Mouse (Mus musculus) G1E (cell line): ENCODE results near the gene Tln2.

Experiments
- CTCF ChIP-seq: IDR thresholded peaks from 2 replicates; pipeline ENCODE4 v1.5.1; 2012; ENCODE audit warnings: low read depth, low read length, inconsistent platforms, mixed read lengths
- GATA1 ChIP-seq: IDR thresholded peaks from 2 replicates; pipeline ENCODE4 v1.6.1; 2012; ENCODE audit warnings: borderline replicate concordance, low read length, inconsistent platforms, mixed read lengths
- POLR2AphosphoS5 ChIP-seq: IDR thresholded peaks from 2 replicates; pipeline ENCODE4 v1.6.1; 2012; ENCODE audit warnings: low read depth, low read length, inconsistent platforms; ENCODE audit not compliant: insufficient replicate concordance
- TAL1 ChIP-seq: conservative IDR thresholded peaks from 2 replicates; pipeline ENCODE4 v1.6.1; 2012; ENCODE audit warnings: low read depth, low read length, inconsistent platforms, mixed read lengths

GRCm38 (mm10) chr9:67191488-67192331 lies 367.8 kb downstream of the Tln2 start:
- TF ChIP-seq CTCF: no peak
- TF ChIP-seq POLR2AphosphoS5: no peak
- TF ChIP-seq GATA1: no peak
- no peak for TF ChIP-seq TAL1
